Mouse (Mus musculus) embryonic facial prominence, embryonic 14.5 days (tissue): ENCODE data around the gene Cd300lb. TPM values are rescaled to one million over a fixed set of nuclear protein-coding genes. Genes with fewer than 3 reads are reported as not detected.
A peak's percentile ranks its signal among the peaks of the same experiment; 100 is the strongest.

Experiments
- ATAC-seq: fragments of 200-750 bp; cut with Nextera tagmentation; 2 replicates; pipeline ENCODE4 v1.8.0; 2017; ENCODE audit warnings: low read depth, moderate number of reproducible peaks, moderate TSS enrichment
- DNase-seq: peaks from one replicate; pipeline ENCODE4 v3.0.0-alpha.2; 2015; ENCODE audit warnings: low spot score
- H3K27ac ChIP-seq: fragments of 300-500 bp; sonication (generic); replicated peaks from 2 replicates; pipeline ENCODE4 v1.5.1; 2014; ENCODE audit warnings: low read depth, mild to moderate bottlenecking, low read length, moderate library complexity
- H3K27me3 ChIP-seq: fragments of 300-500 bp; sonication (generic); replicated peaks from 2 replicates; pipeline ENCODE4 v1.6.1; 2014; ENCODE audit warnings: low read length; ENCODE audit not compliant: control insufficient read depth, insufficient read depth
- H3K36me3 ChIP-seq: fragments of 300-500 bp; sonication (generic); 2 replicates; pipeline ENCODE4 v1.6.1; 2014; ENCODE audit warnings: low read length, mixed read lengths; ENCODE audit not compliant: control insufficient read depth, insufficient read depth
- H3K4me1 ChIP-seq: fragments of 300-500 bp; sonication (generic); 2 replicates; pipeline ENCODE4 v1.6.1; 2014; ENCODE audit warnings: antibody characterized with exemption, low read length; ENCODE audit not compliant: control insufficient read depth, insufficient read depth
- H3K4me2 ChIP-seq: fragments of 300-500 bp; sonication (generic); 2 replicates; pipeline ENCODE4 v1.6.1; 2014; ENCODE audit warnings: low read depth, mild to moderate bottlenecking, low read length, moderate library complexity, mixed read lengths
- H3K4me3 ChIP-seq: fragments of 300-500 bp; sonication (generic); 2 replicates; pipeline ENCODE4 v1.5.1; 2014; ENCODE audit warnings: low read depth, mild to moderate bottlenecking, low read length
- H3K9ac ChIP-seq: fragments of 300-500 bp; sonication (generic); 2 replicates; pipeline ENCODE4 v1.6.1; 2014; ENCODE audit warnings: low read depth, mild to moderate bottlenecking, low read length, moderate library complexity, mixed read lengths
- H3K9me3 ChIP-seq: fragments of 300-500 bp; sonication (generic); 2 replicates; pipeline ENCODE4 v1.6.1; 2016; ENCODE audit warnings: low read length; ENCODE audit not compliant: control insufficient read depth
- WGBS: fragments of 180-500 bp; shearing (Covaris S2); extraction: QIAGEN DNeasy Blood & Tissue Kit; methylation state at CpG from one replicate; pipeline ENCODE4 v1.1.7; 2014; 5-methylcytosine and 5-hydroxymethylcytosine counted together
- polyA plus RNA-seq: library from polyadenylated mRNA; unstranded; fragments of >200 nt; fragmentation: Nextera tagmentation; extraction: Ambion mirVana; gene quantifications from 2 replicates; pipeline ENCODE4 v1.2.1, GENCODE M21; 2014

The Cd300lb gene
- polyA plus RNA-seq, 1 experiment from 2014 or later = 0.49 TPM

DNA sequence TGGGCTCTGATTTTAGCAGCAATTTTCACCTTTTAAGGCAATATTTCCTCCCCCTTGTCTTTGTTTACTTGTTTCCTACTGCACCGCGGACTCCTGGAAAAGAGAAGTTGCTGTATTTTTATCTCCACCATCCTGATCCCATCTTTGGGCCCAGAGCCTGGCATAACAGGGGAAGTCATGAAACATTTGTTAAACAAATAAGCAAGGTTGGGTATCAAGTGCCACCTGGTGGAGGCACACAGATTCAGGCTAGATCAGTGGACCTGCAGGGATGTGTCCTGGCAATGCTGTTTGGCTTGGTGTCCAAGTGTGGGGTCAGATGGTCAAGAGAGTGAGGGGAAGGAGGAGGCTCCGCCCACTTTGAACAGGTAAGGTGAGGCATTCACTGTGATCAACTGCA, 57.0 kb downstream of the Cd300lb start:
- WGBS = 37% methylated on average over 3 of the region's 3 CpGs
- ATAC-seq = no peak

DNA sequence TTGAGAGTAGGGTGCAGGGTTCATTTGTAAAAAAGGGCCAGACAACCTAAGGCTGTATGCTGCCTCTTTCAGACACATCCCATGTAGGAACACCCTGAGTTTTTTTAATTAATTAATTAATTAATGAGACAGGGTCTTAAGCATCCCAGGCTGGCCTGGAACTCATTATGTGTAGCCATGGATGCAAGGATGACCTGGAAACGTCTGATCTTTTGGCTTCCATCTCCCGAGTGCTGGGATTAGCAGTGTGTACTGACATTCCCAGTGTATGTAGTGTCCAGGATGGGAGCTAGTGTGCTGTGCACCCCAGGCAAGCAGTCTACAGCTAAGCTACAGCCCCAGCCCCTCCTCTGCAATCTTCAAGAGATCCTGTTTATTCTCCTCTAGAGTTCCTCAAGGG, 57.6 kb downstream of the Cd300lb start:
- Histone ChIP-seq H3K27me3 (no peaks in the 10 kb centered on the region), H3K4me2 (no peak overlapping the region), H3K36me3 (0 out of 2 replicates have a peak, but pooled peaks cover under 1% of the 10 kb centered on the region), H3K27ac (no peak overlapping the region), H3K9me3 (no peaks in the 10 kb centered on the region), H3K4me1 (peaks cover 21% of the 10 kb centered on the region), H3K4me3 (no peak overlapping the region), H3K9ac (no peak overlapping the region)
- no peak for DNase-seq
- ATAC-seq = no peak
- 7% methylated on average over 2 of the region's 2 CpGs for WGBS

More for the DNA sequence above, 57.0 kb downstream of the Cd300lb start:
- Histone ChIP-seq H3K4me3 (no peak overlapping the region), H3K4me1 (peaks cover 21% of the 10 kb centered on the region), H3K4me2 (no peak overlapping the region), H3K36me3 (no peaks in the 10 kb centered on the region), H3K9ac (no peak overlapping the region), H3K27ac (no peak overlapping the region), H3K27me3 (no peaks in the 10 kb centered on the region), H3K9me3 (no peaks in the 10 kb centered on the region)
- DNase-seq = peak; percentile 55

- H3K27ac ChIP-seq = no peak overlapping the region
- H3K36me3 ChIP-seq = peaks cover 5% of the 10 kb centered on the region; the same call in 1 of the 2 replicates
- H3K9ac ChIP-seq = no peak overlapping the region
- no peaks in the 10 kb centered on the region for H3K27me3 ChIP-seq
- peaks cover 21% of the 10 kb centered on the region for H3K4me1 ChIP-seq
- H3K4me3 ChIP-seq = no peak overlapping the region
- 41% methylated on average over 6 of the region's 7 CpGs for WGBS
- no peak for ATAC-seq
- no peak overlapping the region for H3K4me2 ChIP-seq
- H3K9me3 ChIP-seq = no peaks in the 10 kb centered on the region
- no peak for DNase-seq
Measured at GRCm38 (mm10) chr11:114876176-114876575, 58.0 kb downstream of the Cd300lb start.

GRCm38 (mm10) chr11:114875301-114875801, 58.8 kb downstream of the Cd300lb start:
- 3% methylated on average over 9 of the region's 9 CpGs for WGBS
- peaks cover 12% of the 10 kb centered on the region for H3K36me3 ChIP-seq
- H3K4me3 ChIP-seq = no peak overlapping the region
- no peak overlapping the region for H3K27ac ChIP-seq
- H3K9me3 ChIP-seq = no peaks in the 10 kb centered on the region
- no peaks in the 10 kb centered on the region for H3K27me3 ChIP-seq
- ATAC-seq (no peak), DNase-seq (peak; percentile 17)
- H3K4me1 ChIP-seq = peaks cover 21% of the 10 kb centered on the region
- H3K4me2 ChIP-seq = no peak overlapping the region
- no peak overlapping the region for H3K9ac ChIP-seq

GRCm38 (mm10) chr11:114874226-114875145, 59.7 kb downstream of the Cd300lb start:
- Histone ChIP-seq H3K9me3 (no peaks in the 10 kb centered on the region), H3K27ac (no peak overlapping the region), H3K4me2 (no peak overlapping the region), H3K36me3 (peaks cover 20% of the 10 kb centered on the region), H3K4me3 (no peak overlapping the region), H3K27me3 (no peaks in the 10 kb centered on the region), H3K9ac (no peak overlapping the region), H3K4me1 (peaks cover 21% of the 10 kb centered on the region)
- DNase-seq = no peak
- WGBS = 55% methylated on average over 9 of the region's 9 CpGs
- ATAC-seq = no peak

GRCm38 (mm10) chr11:114873022-114873817, 61.0 kb downstream of the Cd300lb start:
- Histone ChIP-seq H3K36me3 (peaks cover 32% of the 10 kb centered on the region), H3K27ac (peak overlapping the region; percentile 68), H3K4me1 (peaks cover 21% of the 10 kb centered on the region), H3K9me3 (no peaks in the 10 kb centered on the region), H3K4me2 (no peak overlapping the region), H3K4me3 (no peak overlapping the region), H3K9ac (no peak overlapping the region), H3K27me3 (no peaks in the 10 kb centered on the region)
- ATAC-seq = peak; percentile 55; the same call in 1 of the 2 replicates
- WGBS = 19% methylated on average over 5 of the region's 6 CpGs
- DNase-seq = peak; percentile 72

Other genes starting within 250 kb of the Cd300lb start
- 2.2 and 4.6 TPM in 2 replicates for gene Dnaic2, start 207.0 kb downstream of the Cd300lb start, polyA plus RNA-seq
- gene Kif19a, start 169.0 kb downstream of the Cd300lb start, polyA plus RNA-seq = 2.1 TPM in 2 replicates
- 3.2 and 4.5 TPM in 2 replicates for gene Btbd17, start 138.4 kb downstream of the Cd300lb start, polyA plus RNA-seq
- gene Gpr142, start 135.5 kb downstream of the Cd300lb start, polyA plus RNA-seq = not detected in 2 replicates
- 39.6 and 40.3 TPM in 2 replicates for gene Gprc5c, start 83.2 kb downstream of the Cd300lb start, polyA plus RNA-seq
- 0.96 and 1.7 TPM in 2 replicates for gene Cd300a, start 44.3 kb downstream of the Cd300lb start, polyA plus RNA-seq
- not detected in 2 replicates for gene Cd300c, start 34.8 kb upstream of the Cd300lb start, polyA plus RNA-seq
- 0.10 and 0.14 TPM in 2 replicates for gene Cd300ld, start 55.5 kb upstream of the Cd300lb start, polyA plus RNA-seq
- gene Cd300c2, start 67.5 kb upstream of the Cd300lb start, polyA plus RNA-seq = 3.2 and 3.5 TPM in 2 replicates
- gene Cd300ld2, start 81.8 kb upstream of the Cd300lb start, polyA plus RNA-seq = not detected in 2 replicates
- gene Cd300ld4, start 92.6 kb upstream of the Cd300lb start, polyA plus RNA-seq = not detected in 2 replicates
- gene Cd300ld5, start 103.4 kb upstream of the Cd300lb start, polyA plus RNA-seq = not detected in 2 replicates
- gene Cd300ld3, start 114.0 kb upstream of the Cd300lb start, polyA plus RNA-seq = not detected in 2 replicates
- 0.10 TPM in 1 of 2 replicates, not detected in the other for gene Cd300e, start 127.8 kb upstream of the Cd300lb start, polyA plus RNA-seq
- 1.6 and 2.9 TPM in 2 replicates for gene Rab37, start 157.0 kb upstream of the Cd300lb start, polyA plus RNA-seq
- 0.14 and 0.56 TPM in 2 replicates for gene Cd300lf, start 199.6 kb upstream of the Cd300lb start, polyA plus RNA-seq
- 40.6 and 43.5 TPM in 2 replicates for gene Slc9a3r1, start 229.0 kb upstream of the Cd300lb start, polyA plus RNA-seq